Mouse (Mus musculus) midbrain, postnatal 0 days (tissue): Measurements from ENCODE around the gene Actn1. TPM values are rescaled to one million over a fixed set of nuclear protein-coding genes. Genes with fewer than 3 reads are reported as not detected.
A peak's percentile ranks its signal among the peaks of the same experiment; 100 is the strongest.
"Not testable (repeated sequence)": the region's sequence is repeated elsewhere in the genome, so short reads cannot be mapped to it uniquely, and the experiment has no call there.

Experiments used
- ATAC-seq: fragments of 200-750 bp; cut with Nextera tagmentation; 2 replicates; pipeline ENCODE4 v1.8.0; 2017; ENCODE audit warnings: moderate number of reproducible peaks, mild to moderate bottlenecking, moderate TSS enrichment, moderate library complexity; ENCODE audit not compliant: low FRiP score
- DNase-seq: peaks from one replicate; pipeline ENCODE4 v3.0.0-alpha.2; 2015; ENCODE audit warnings: low spot score
- H3K27ac ChIP-seq: fragments of 300-500 bp; sonication (generic); 2 replicates; pipeline ENCODE4 v1.5.1; 2014; ENCODE audit warnings: low read depth, mild to moderate bottlenecking, low read length, mixed read lengths
- H3K27me3 ChIP-seq: fragments of 300-500 bp; sonication (generic); 2 replicates; pipeline ENCODE4 v1.6.1; 2014; ENCODE audit warnings: low read length, control low read depth, mixed read lengths; ENCODE audit not compliant: insufficient read depth
- H3K36me3 ChIP-seq: fragments of 300-500 bp; sonication (generic); 2 replicates; pipeline ENCODE4 v1.6.1; 2014; ENCODE audit warnings: low read length, control low read depth, mixed read lengths; ENCODE audit not compliant: insufficient read depth
- H3K4me1 ChIP-seq: fragments of 300-500 bp; sonication (generic); 2 replicates; pipeline ENCODE4 v1.6.1; 2014; ENCODE audit warnings: mild to moderate bottlenecking, control low read depth, antibody characterized with exemption, low read length, mixed read lengths; ENCODE audit not compliant: insufficient read depth
- H3K4me2 ChIP-seq: fragments of 300-500 bp; sonication (generic); 2 replicates; pipeline ENCODE4 v1.6.1; 2014; ENCODE audit warnings: low read depth, mild to moderate bottlenecking, low read length, mixed read lengths; ENCODE audit not compliant: poor library complexity, severe bottlenecking
- H3K4me3 ChIP-seq: fragments of 300-500 bp; sonication (generic); 2 replicates; pipeline ENCODE4 v1.5.1; 2014; ENCODE audit warnings: low read depth, mild to moderate bottlenecking, low read length, moderate library complexity
- H3K9ac ChIP-seq: fragments of 300-500 bp; sonication (generic); replicated peaks from 2 replicates; pipeline ENCODE4 v1.6.1; 2014; ENCODE audit warnings: mild to moderate bottlenecking, low read length, moderate library complexity, mixed read lengths; ENCODE audit not compliant: poor library complexity, severe bottlenecking
- H3K9me3 ChIP-seq: fragments of 300-500 bp; sonication (generic); 2 replicates; pipeline ENCODE4 v1.6.1; 2016; ENCODE audit warnings: low read length, control low read depth
- CTCF ChIP-seq: IDR thresholded peaks from 2 replicates; pipeline ENCODE4 v1.5.1; 2016; ENCODE audit warnings: antibody characterized with exemption, mild to moderate bottlenecking
- WGBS: fragments of 180-500 bp; shearing (Covaris S2); extraction: QIAGEN DNeasy Blood & Tissue Kit; methylation state at CpG from one replicate; pipeline ENCODE4 v1.1.7; 2014; 5-methylcytosine and 5-hydroxymethylcytosine counted together
- polyA plus RNA-seq: library from polyadenylated mRNA; unstranded; fragments of >200 nt; fragmentation: Nextera tagmentation; extraction: Ambion mirVana; gene quantifications from 2 replicates; pipeline ENCODE4 v1.2.1, GENCODE M21; 2015
- total RNA-seq: library from RNA; depleted of rRNA; stranded (reverse); fragments of >200 nt; gene quantifications from 2 replicates; pipeline ENCODE4 v1.2.3, GENCODE M21; 2014

The Actn1 gene
- total and polyA plus RNA-seq, 2 experiments from 2014 or later: 7.4 to 18.0 TPM

- no peak overlapping the region for H3K4me3 ChIP-seq
These were observed 30.8 kb upstream of the Actn1 start for GRCm38 (mm10) chr12:80290964-80291363.

GRCm38 (mm10) chr12:80290483-80290882 is 30.3 kb upstream of the Actn1 start:
- Histone ChIP-seq H3K4me3 (no peak overlapping the region), H3K4me1 (no peaks in the 10 kb centered on the region), H3K4me2 (no peak overlapping the region), H3K36me3 (no peaks in the 10 kb centered on the region), H3K27me3 (no peaks in the 10 kb centered on the region), H3K9me3 (no peaks in the 10 kb centered on the region), H3K27ac (no peak overlapping the region), H3K9ac (no peak overlapping the region)
- TF ChIP-seq CTCF: no peak
- ATAC-seq (no peak), DNase-seq (no peak)
- 95% methylated on average over 4 of the region's 4 CpGs for WGBS

More at GRCm38 (mm10) chr12:80290964-80291363, 30.8 kb upstream of the Actn1 start:
- Histone ChIP-seq H3K27ac (no peak overlapping the region), H3K4me2 (no peak overlapping the region), H3K36me3 (no peaks in the 10 kb centered on the region), H3K9ac (no peak overlapping the region), H3K9me3 (no peaks in the 10 kb centered on the region), H3K4me1 (no peaks in the 10 kb centered on the region), H3K27me3 (no peaks in the 10 kb centered on the region)
- peak; percentile 53 for DNase-seq
- 85% methylated on average over 8 of the region's 8 CpGs for WGBS
- no peak for TF ChIP-seq CTCF
- ATAC-seq: no peak

- Histone ChIP-seq H3K27ac (no peak overlapping the region), H3K9ac (no peak overlapping the region), H3K9me3 (no peaks in the 10 kb centered on the region), H3K4me1 (no peaks in the 10 kb centered on the region), H3K4me2 (no peak overlapping the region), H3K27me3 (no peaks in the 10 kb centered on the region), H3K36me3 (no peaks in the 10 kb centered on the region), H3K4me3 (no peak overlapping the region)
- ATAC-seq: no peak
- DNase-seq: no peak
- WGBS: 72% methylated on average over 3 of the region's 3 CpGs
- TF ChIP-seq CTCF: no peak
These were observed 29.6 kb upstream of the Actn1 start for GRCm38 (mm10) chr12:80289722-80290121.

- WGBS: 72% methylated on average over 5 of the region's 5 CpGs
- no peak for TF ChIP-seq CTCF
- Histone ChIP-seq H3K27ac (no peak overlapping the region), H3K4me2 (no peak overlapping the region), H3K27me3 (no peaks in the 10 kb centered on the region), H3K36me3 (no peaks in the 10 kb centered on the region), H3K4me1 (no peaks in the 10 kb centered on the region), H3K9me3 (no peaks in the 10 kb centered on the region), H3K4me3 (no peak overlapping the region), H3K9ac (no peak overlapping the region)
- DNase-seq (no peak), ATAC-seq (no peak)
These were observed 25.7 kb upstream of the Actn1 start for GRCm38 (mm10) chr12:80285890-80286289.

- H3K4me1 ChIP-seq, ATAC-seq, DNase-seq, H3K9me3 ChIP-seq, H3K27me3 ChIP-seq, H3K9ac ChIP-seq, H3K4me2 ChIP-seq, H3K36me3 ChIP-seq, H3K27ac ChIP-seq, H3K4me3 ChIP-seq: not testable (repeated sequence)
- 86% methylated on average over 2 of the region's 2 CpGs for WGBS
These were observed 24.1 kb upstream of the Actn1 start for GRCm38 (mm10) chr12:80284251-80284650.

- DNase-seq (no peak), ATAC-seq (no peak)
- Histone ChIP-seq H3K4me3 (no peak overlapping the region), H3K9me3 (no peaks in the 10 kb centered on the region), H3K4me1 (no peaks in the 10 kb centered on the region), H3K4me2 (no peak overlapping the region), H3K9ac (no peak overlapping the region), H3K27me3 (no peaks in the 10 kb centered on the region), H3K27ac (no peak overlapping the region), H3K36me3 (no peaks in the 10 kb centered on the region)
- TF ChIP-seq CTCF: no peak
- 94% methylated on average over 10 of the region's 10 CpGs for WGBS
These were observed 18.7 kb upstream of the Actn1 start for GRCm38 (mm10) chr12:80278866-80279265.

- 80% methylated on average over 8 of the region's 8 CpGs for WGBS
- no peak for ATAC-seq
These were observed 17.3 kb upstream of the Actn1 start for GRCm38 (mm10) chr12:80277428-80277827.

More at GRCm38 (mm10) chr12:80277428-80277827, 17.3 kb upstream of the Actn1 start:
- TF ChIP-seq CTCF: no peak
- Histone ChIP-seq H3K4me2 (no peak overlapping the region), H3K27ac (no peak overlapping the region), H3K4me1 (no peaks in the 10 kb centered on the region), H3K9ac (no peak overlapping the region), H3K36me3 (no peaks in the 10 kb centered on the region), H3K4me3 (no peak overlapping the region), H3K9me3 (no peaks in the 10 kb centered on the region), H3K27me3 (no peaks in the 10 kb centered on the region)
- DNase-seq: no peak
